Mouse (Mus musculus) kidney, postnatal 10 days (tissue): ENCODE data around the gene Lgals7.

ENCODE experiments used
- DNase-seq: peaks from one replicate; pipeline ENCODE4 v3.0.0; 2021; ENCODE audit warnings: mixed read lengths

Gene Lgals7

GRCm38 (mm10) chr7:28831411-28832125 is 32.1 kb upstream of the Lgals7 start:
- DNase-seq: no peak

- no peak for DNase-seq
Observed at GRCm38 (mm10) chr7:28832137-28832536, 31.5 kb upstream of the Lgals7 start.

GRCm38 (mm10) chr7:28833723-28834347 is 29.8 kb upstream of the Lgals7 start, which contains the start of gene Lgals4:
Lgals4 (plus strand) TSS chr7:28833854.
- DNase-seq: no peak

- DNase-seq: no peak
Observed at GRCm38 (mm10) chr7:28836936-28837335, 26.7 kb upstream of the Lgals7 start.

- DNase-seq: no peak
Observed at GRCm38 (mm10) chr7:28838331-28838730, 25.3 kb upstream of the Lgals7 start.

GRCm38 (mm10) chr7:28847273-28847672 is 16.4 kb upstream of the Lgals7 start:
- no peak for DNase-seq

- DNase-seq: no peak
Observed at GRCm38 (mm10) chr7:28849700-28850236, 13.9 kb upstream of the Lgals7 start.

GRCm38 (mm10) chr7:28850642-28851041 is 13.0 kb upstream of the Lgals7 start:
- no peak for DNase-seq

GRCm38 (mm10) chr7:28859953-28860352 is 3.7 kb upstream of the Lgals7 start:
- DNase-seq: no peak

- DNase-seq: no peak
Observed at GRCm38 (mm10) chr7:28860898-28861297, 2.8 kb upstream of the Lgals7 start.

GRCm38 (mm10) chr7:28862817-28863499 is 695 bp upstream of the Lgals7 start:
- DNase-seq: no peak

GRCm38 (mm10) chr7:28864288-28864750 is 666 bp downstream of the Lgals7 start:
- DNase-seq: no peak

GRCm38 (mm10) chr7:28865481-28866300 is 2.0 kb downstream of the Lgals7 start:
- DNase-seq: peak; percentile 88

- DNase-seq: no peak
Observed at GRCm38 (mm10) chr7:28866769-28867507, 3.3 kb downstream of the Lgals7 start.

GRCm38 (mm10) chr7:28867508-28868340 is 4.1 kb downstream of the Lgals7 start:
- DNase-seq: peak; percentile 86

- no peak for DNase-seq
Observed at GRCm38 (mm10) chr7:28870901-28871664, 7.4 kb downstream of the Lgals7 start.

- DNase-seq: no peak
Observed at GRCm38 (mm10) chr7:28874565-28874964, 10.9 kb downstream of the Lgals7 start.

GRCm38 (mm10) chr7:28876099-28876498 is 12.4 kb downstream of the Lgals7 start:
- no peak for DNase-seq

GRCm38 (mm10) chr7:28877155-28877554 is 13.5 kb downstream of the Lgals7 start:
- no peak for DNase-seq

- DNase-seq: no peak
Observed at GRCm38 (mm10) chr7:28877856-28878255, 14.2 kb downstream of the Lgals7 start.
